ENCODE assay signal across 9 mouse cellular contexts in the genomic region with DNA sequence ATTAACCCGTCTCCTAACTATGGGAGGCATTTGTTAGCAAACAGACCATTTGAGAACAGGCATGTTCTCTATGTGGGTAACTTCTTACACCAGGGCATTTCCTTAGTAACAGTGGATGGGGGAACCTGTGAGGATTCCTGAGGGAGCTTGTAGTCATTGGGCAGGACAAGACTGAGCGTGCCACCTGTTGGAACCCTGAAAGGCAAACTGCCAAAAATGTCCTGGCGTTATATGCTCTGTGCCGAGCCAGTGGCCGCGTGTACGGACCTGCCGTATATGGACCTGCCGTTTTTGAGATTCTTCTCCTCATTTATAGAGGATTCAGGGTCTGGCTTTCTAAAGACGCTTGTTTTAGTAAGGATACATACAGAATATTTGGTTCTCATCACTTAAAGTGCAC.
DNase-seq lines count a peak whose midpoint lies in the region; ATAC-seq lines count a peak whose summit lies in the region.
"Had no signal": no experiment of that assay in that cellular context is flagged by ENCODE, and none has a peak within 500 bp of the region (broad histone marks: within the 10 kb centered on the region; RNA-seq: fewer than 3 reads in every experiment).

No protein-coding gene starts in this region.

- no peak for ATAC-seq in heart, embryonic 15.5 days (replicated peaks; ENCODE audit: insufficient number of reproducible peaks, insufficient read depth, low FRiP score, low read depth)
- no peak for ATAC-seq in hindbrain, embryonic 16.5 days
- ATAC-seq in stomach, embryonic 16.5 days (ENCODE audit: insufficient read depth, low FRiP score), result no peak
- ATAC-seq: liver, postnatal 0 days had no signal

- no peak for DNase-seq in heart, adult 9 months (ENCODE audit: low spot score in 2 of 2)
- peak; percentile 31 to 62 for DNase-seq in urinary bladder, postnatal 36 days (ENCODE audit: low spot score in 2 of 2)
- no peak for DNase-seq in urinary bladder, postnatal 10 days (ENCODE audit: low spot score)
- DNase-seq in thymus, postnatal 10 days (ENCODE audit: low spot score in 2 of 2), result no peak
- DNase-seq in lung, postnatal 10 days, result no peak
- DNase-seq: liver, postnatal 0 days had no signal

- 0 out of 2 replicates have a peak overlapping the region, but pooled peaks have one; percentile 92 for H3K27ac ChIP-seq in heart, embryonic 15.5 days
- H3K27ac ChIP-seq in hindbrain, embryonic 16.5 days (ENCODE audit: low read depth, low read length), result peak overlapping the region; percentile 99
- H3K27ac ChIP-seq in stomach, embryonic 16.5 days (ENCODE audit: low read length), result peak overlapping the region; percentile 99

- peaks cover 13% of the 10 kb centered on the region for H3K4me1 ChIP-seq in heart, embryonic 15.5 days (replicated peaks)
- H3K4me1 ChIP-seq in hindbrain, embryonic 16.5 days (ENCODE audit: control insufficient read depth, insufficient read depth, low read depth, low read length), result peaks cover 12% of the 10 kb centered on the region
- peaks cover 15% of the 10 kb centered on the region; the same call in 1 of the 2 replicates for H3K4me1 ChIP-seq in stomach, embryonic 16.5 days (ENCODE audit: control insufficient read depth, insufficient read depth, low read length)

- 86% methylated on average over 10 of the region's 10 CpGs for WGBS in heart, embryonic 15.5 days
- 77% methylated on average over 10 of the region's 10 CpGs for WGBS in hindbrain, embryonic 16.5 days
- 68% methylated on average over 10 of the region's 10 CpGs for WGBS in stomach, embryonic 16.5 days

- no peaks in the 10 kb centered on the region for H3K36me3 ChIP-seq in heart, embryonic 15.5 days
- no peaks in the 10 kb centered on the region for H3K36me3 ChIP-seq in hindbrain, embryonic 16.5 days (ENCODE audit: control insufficient read depth, insufficient read depth, low read length)
- H3K36me3 ChIP-seq in stomach, embryonic 16.5 days (ENCODE audit: control insufficient read depth, insufficient read depth, low read length), result no peaks in the 10 kb centered on the region

- H3K9me3 ChIP-seq in heart, embryonic 15.5 days (replicated peaks), result no peaks in the 10 kb centered on the region
- H3K9me3 ChIP-seq in hindbrain, embryonic 16.5 days (ENCODE audit: control insufficient read depth, low read length), result no peaks in the 10 kb centered on the region
- H3K9me3 ChIP-seq in stomach, embryonic 16.5 days (replicated peaks; ENCODE audit: control insufficient read depth, low read length), result no peaks in the 10 kb centered on the region

- no peaks in the 10 kb centered on the region for H3K27me3 ChIP-seq in heart, embryonic 15.5 days
- H3K27me3 ChIP-seq in hindbrain, embryonic 16.5 days (replicated peaks; ENCODE audit: control insufficient read depth, insufficient read depth, low read length), result no peaks in the 10 kb centered on the region
- no peaks in the 10 kb centered on the region for H3K27me3 ChIP-seq in stomach, embryonic 16.5 days (ENCODE audit: control insufficient read depth, insufficient read depth, low read length)

- H3K4me2 ChIP-seq in heart, embryonic 15.5 days, result no peak overlapping the region
- H3K4me2 ChIP-seq in hindbrain, embryonic 16.5 days (ENCODE audit: low read length), result no peak overlapping the region
- peak overlapping the region; percentile 82; the same call in 1 of the 2 replicates for H3K4me2 ChIP-seq in stomach, embryonic 16.5 days (ENCODE audit: low read depth, low read length)

- no peak overlapping the region for H3K4me3 ChIP-seq in heart, embryonic 15.5 days
- H3K4me3 ChIP-seq in hindbrain, embryonic 16.5 days (ENCODE audit: low read length), result no peak overlapping the region
- no peak overlapping the region for H3K4me3 ChIP-seq in stomach, embryonic 16.5 days (replicated peaks; ENCODE audit: low read length)

- H3K9ac ChIP-seq in heart, embryonic 15.5 days, result no peak overlapping the region
- no peak overlapping the region for H3K9ac ChIP-seq in hindbrain, embryonic 16.5 days (ENCODE audit: low read depth, low read length)
- 0 out of 2 replicates have a peak overlapping the region, but pooled peaks have one; percentile 85 for H3K9ac ChIP-seq in stomach, embryonic 16.5 days (ENCODE audit: low read length)
- H3K9ac ChIP-seq: liver, postnatal 0 days had no signal

Comparison
In these comparisons a context has a peak if more than half of its experiments do, and no peak if none do; other contexts are left out.
1. DNase-seq: peak in urinary bladder, postnatal 36 days (2 of 2); none in heart, adult 9 months (0 of 2), urinary bladder, postnatal 10 days (single experiment), thymus, postnatal 10 days (0 of 2) and lung, postnatal 10 days (single experiment).
2. Peak in every context shown above with its lines, with median percentiles within 50 percentile points of each other: H3K27ac ChIP-seq.